Mouse (Mus musculus): ENCODE measurements around the gene A730061H03Rik.
A peak's percentile ranks its signal among the peaks of the same experiment; 100 is the strongest.

The A730061H03Rik gene

GRCm38 (mm10) chr14:55544334-55544733 lies 15.9 kb downstream of the A730061H03Rik start:
- DNase-seq = no peak

- DNase-seq = no peak
These were observed 17.9 kb downstream of the A730061H03Rik start for GRCm38 (mm10) chr14:55542268-55542667.

GRCm38 (mm10) chr14:55540787-55541321 lies 19.4 kb downstream of the A730061H03Rik start:
- DNase-seq = peak; percentile 88

- DNase-seq = peak; percentile 87
These were observed 20.0 kb downstream of the A730061H03Rik start, which contains the start of gene Pck2 for GRCm38 (mm10) chr14:55540067-55540786. TSS of gene Pck2 (plus strand) at chr14:55540266.

- DNase-seq = peak; percentile 45
These were observed 24.0 kb downstream of the A730061H03Rik start for GRCm38 (mm10) chr14:55536116-55536745.

GRCm38 (mm10) chr14:55527940-55528339 lies 32.3 kb downstream of the A730061H03Rik start:
- DNase-seq = peak; percentile 44

- no peak for DNase-seq
These were observed 33.5 kb downstream of the A730061H03Rik start for GRCm38 (mm10) chr14:55526674-55527073.

- no peak for DNase-seq
These were observed 35.4 kb downstream of the A730061H03Rik start, which contains the start of gene Nrl for GRCm38 (mm10) chr14:55524785-55525184. TSS of gene Nrl (minus strand) at chr14:55524981.

- no peak for DNase-seq
These were observed 36.1 kb downstream of the A730061H03Rik start for GRCm38 (mm10) chr14:55524062-55524461.

- DNase-seq = no peak
These were observed 39.5 kb downstream of the A730061H03Rik start for GRCm38 (mm10) chr14:55520451-55521361.

GRCm38 (mm10) chr14:55519604-55520003 lies 40.6 kb downstream of the A730061H03Rik start:
- no peak for DNase-seq

- no peak for DNase-seq
These were observed 41.3 kb downstream of the A730061H03Rik start for GRCm38 (mm10) chr14:55518897-55519296.

- DNase-seq = no peak
These were observed 44.4 kb downstream of the A730061H03Rik start for GRCm38 (mm10) chr14:55515846-55516245.

- no peak for DNase-seq
These were observed 46.3 kb downstream of the A730061H03Rik start for GRCm38 (mm10) chr14:55513927-55514326.

- no peak for DNase-seq
These were observed 49.2 kb downstream of the A730061H03Rik start for GRCm38 (mm10) chr14:55511037-55511436.

GRCm38 (mm10) chr14:55510125-55510731 lies 50.0 kb downstream of the A730061H03Rik start, which contains the start of gene Cpne6:
TSS of gene Cpne6 (plus strand) at chr14:55510445.
- no peak for DNase-seq

All from lung, postnatal 14 days (tissue).